Comparison of ENCODE assay signal across 8 mouse cellular contexts in the genomic region with DNA sequence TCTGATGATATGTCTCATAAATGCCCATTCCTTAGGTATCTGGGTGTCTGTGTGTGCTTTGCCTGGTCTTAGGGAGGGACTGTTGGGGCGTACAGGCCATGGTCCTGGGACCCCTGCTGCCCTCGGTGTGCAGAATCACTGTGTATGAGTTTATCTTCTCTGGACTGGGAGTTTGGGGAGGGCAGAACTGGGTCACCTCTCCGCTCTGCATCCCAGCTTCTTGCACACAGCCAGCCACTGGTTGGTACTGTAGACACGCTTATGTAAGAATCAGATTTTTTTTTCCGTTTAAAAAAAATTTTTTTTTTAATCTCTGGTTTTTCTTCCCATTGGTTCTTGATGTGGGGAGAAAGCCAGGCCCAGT.
A peak's percentile ranks its signal among the peaks of the same experiment; 100 is the strongest.
DNase-seq lines count a peak whose midpoint lies in the region; ATAC-seq and TF ChIP-seq lines count a peak whose summit lies in the region.

No protein-coding gene starts in this region.

- no peaks in the 10 kb centered on the region for H3K4me1 ChIP-seq in cerebellum, adult 2 months (ENCODE audit: control insufficient read depth, insufficient read depth, low read length)
- H3K4me1 ChIP-seq in lung, embryonic 15.5 days = peaks cover 54% of the 10 kb centered on the region
- peaks cover 40% of the 10 kb centered on the region for H3K4me1 ChIP-seq in limb, embryonic 15.5 days
- peaks cover 29% of the 10 kb centered on the region for H3K4me1 ChIP-seq in stomach, embryonic 15.5 days

- WGBS in cerebellum, adult 2 months = 63% methylated on average over 5 of the region's 5 CpGs
- WGBS in lung, embryonic 15.5 days = 40% methylated on average over 5 of the region's 5 CpGs
- 61% methylated on average over 5 of the region's 5 CpGs for WGBS in limb, embryonic 15.5 days
- WGBS in stomach, embryonic 15.5 days = 37% methylated on average over 5 of the region's 5 CpGs

- no peak; the same call in 1 of the 2 replicates for ATAC-seq in lung, embryonic 15.5 days (ENCODE audit: borderline replicate concordance, extremely low read depth, low FRiP score, low TSS enrichment)
- no peak for ATAC-seq in limb, embryonic 15.5 days (ENCODE audit: insufficient number of reproducible peaks, low FRiP score, low TSS enrichment, low read depth)
- no peak for ATAC-seq in stomach, embryonic 15.5 days (ENCODE audit: insufficient read depth, low FRiP score, low read depth)

- peak; percentile 17 to 31 for DNase-seq in cerebellum, adult 2 months
- DNase-seq in cerebellum, adult 11 months = no peak
- DNase-seq in lung, postnatal 36 days = no peak
- DNase-seq in adrenal gland, postnatal 10 days = no peak
- no peak for DNase-seq in layer of hippocampus, postnatal 25 days (ENCODE audit: extremely low spot score in 1 of 2, low spot score in 1 of 2)

- no peaks in the 10 kb centered on the region for H3K9me3 ChIP-seq in lung, embryonic 15.5 days
- H3K9me3 ChIP-seq in limb, embryonic 15.5 days = no peaks in the 10 kb centered on the region
- H3K9me3 ChIP-seq in stomach, embryonic 15.5 days = no peaks in the 10 kb centered on the region

- TF ChIP-seq CTCF in cerebellum, adult 2 months (IDR thresholded peaks at IDR 0.05; ENCODE audit: borderline replicate concordance, insufficient read depth, low read depth, low read length) = no peak

- no peak for TF ChIP-seq POLR2A in cerebellum, adult 2 months (IDR thresholded peaks at IDR 0.05; ENCODE audit: borderline replicate concordance, insufficient read depth, low read length)

- no peaks in the 10 kb centered on the region for H3K36me3 ChIP-seq in lung, embryonic 15.5 days
- peaks cover 13% of the 10 kb centered on the region; the same call in 1 of the 2 replicates for H3K36me3 ChIP-seq in limb, embryonic 15.5 days
- no peaks in the 10 kb centered on the region for H3K36me3 ChIP-seq in stomach, embryonic 15.5 days

- H3K4me3 ChIP-seq in cerebellum, adult 2 months (replicated peaks; ENCODE audit: insufficient read depth, low read depth, low read length) = peak overlapping the region; percentile 36
- H3K4me3 ChIP-seq in lung, embryonic 15.5 days = peak overlapping the region; percentile 31
- H3K4me3 ChIP-seq in limb, embryonic 15.5 days = peak overlapping the region; percentile 33; the same call in 1 of the 2 replicates
- peak overlapping the region; percentile 29; the same call in 1 of the 2 replicates for H3K4me3 ChIP-seq in stomach, embryonic 15.5 days (replicated peaks)

- peak overlapping the region; percentile 56 for H3K4me2 ChIP-seq in lung, embryonic 15.5 days
- H3K4me2 ChIP-seq in limb, embryonic 15.5 days = peak overlapping the region; percentile 45
- peak overlapping the region; percentile 47 for H3K4me2 ChIP-seq in stomach, embryonic 15.5 days

- no peaks in the 10 kb centered on the region for H3K27me3 ChIP-seq in cerebellum, adult 2 months (ENCODE audit: control insufficient read depth, insufficient read depth, low read length)
- no peaks in the 10 kb centered on the region for H3K27me3 ChIP-seq in lung, embryonic 15.5 days
- H3K27me3 ChIP-seq in limb, embryonic 15.5 days = no peaks in the 10 kb centered on the region
- no peaks in the 10 kb centered on the region for H3K27me3 ChIP-seq in stomach, embryonic 15.5 days (replicated peaks)

- H3K9ac ChIP-seq in lung, embryonic 15.5 days = 0 out of 2 replicates have a peak overlapping the region, but pooled peaks have one; percentile 32
- H3K9ac ChIP-seq in limb, embryonic 15.5 days = no peak overlapping the region
- no peak overlapping the region for H3K9ac ChIP-seq in stomach, embryonic 15.5 days

- no peak overlapping the region for H3K27ac ChIP-seq in cerebellum, adult 2 months (ENCODE audit: insufficient read depth, low read length)
- peak overlapping the region; percentile 66 for H3K27ac ChIP-seq in lung, embryonic 15.5 days
- peak overlapping the region; percentile 62 for H3K27ac ChIP-seq in limb, embryonic 15.5 days
- H3K27ac ChIP-seq in stomach, embryonic 15.5 days = peak overlapping the region; percentile 64

Comparison
In these comparisons a context has a peak if more than half of its experiments do, and no peak if none do; other contexts are left out.
1. DNase-seq: peak in cerebellum, adult 2 months (2 of 2); none in cerebellum, adult 11 months (single experiment), lung, postnatal 36 days (single experiment), adrenal gland, postnatal 10 days (single experiment) and layer of hippocampus, postnatal 25 days (0 of 2).
2. Peak in every context shown above with its lines, with median percentiles within 50 percentile points of each other: H3K4me3 ChIP-seq and H3K4me2 ChIP-seq.